Comparison of ENCODE assay signal across 11 mouse cellular contexts in the genomic region with DNA sequence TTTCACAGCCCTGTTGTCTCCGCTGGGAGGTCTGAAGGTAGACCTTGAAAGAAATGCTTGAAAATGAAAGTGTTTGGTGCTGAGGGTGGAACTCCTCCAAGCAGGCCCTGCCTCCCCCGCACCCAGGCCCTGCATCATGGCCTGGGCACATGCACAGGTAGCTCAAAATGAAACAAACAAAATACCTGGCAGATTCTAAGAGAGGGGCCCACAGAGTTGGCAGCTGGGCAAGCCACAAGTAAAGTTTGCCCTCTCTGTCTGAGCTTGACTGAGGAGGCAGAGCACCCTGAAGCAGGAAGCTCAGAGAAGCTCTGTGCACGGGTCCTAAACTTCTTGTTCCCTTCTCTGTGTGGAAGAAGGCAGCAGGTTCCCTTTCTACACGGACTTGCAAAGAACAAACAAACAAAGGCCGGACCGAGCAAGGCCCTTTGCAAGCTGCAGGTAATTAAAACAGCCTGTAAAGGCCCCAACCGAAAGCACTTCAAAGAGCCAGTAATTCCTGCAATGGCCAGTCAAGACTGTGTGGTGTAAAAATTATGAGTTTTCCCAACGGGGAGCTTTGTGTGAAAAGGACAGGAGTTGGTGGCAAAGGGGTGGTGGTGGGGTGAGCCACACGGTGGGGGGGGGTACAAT.
DNase-seq lines count a peak whose midpoint lies in the region; ATAC-seq and TF ChIP-seq lines count a peak whose summit lies in the region.
"Had no signal": no experiment of that assay in that cellular context is flagged by ENCODE, and none has a peak within 500 bp of the region (broad histone marks: within the 10 kb centered on the region; RNA-seq: fewer than 3 reads in every experiment).

No protein-coding gene starts in this region.

- TF ChIP-seq CTCF in liver, adult 2 months (IDR thresholded peaks at IDR 0.05; ENCODE audit: low read depth, low read length), result no peak
- no peak for TF ChIP-seq CTCF in kidney, adult 2 months (conservative IDR thresholded peaks at IDR 0.05; ENCODE audit: insufficient read depth, insufficient read length, low read depth, low read length)

- DNase-seq in liver, adult 2 months (ENCODE audit: extremely low read depth, low read depth, low spot score), result peak; percentile 70
- no peak for DNase-seq in liver, embryonic 11.5 days (ENCODE audit: low spot score)
- DNase-seq in embryo, embryonic 10.5 days (ENCODE audit: low spot score), result peak; percentile 67
- no peak for DNase-seq in kidney, adult 2 months
- no peak for DNase-seq in kidney, postnatal 10 days
- DNase-seq in left cerebral cortex, postnatal 36 days (ENCODE audit: low spot score in 2 of 2), result no peak
- DNase-seq: heart, postnatal 10 days; lung, postnatal 14 days; thymus, postnatal 14 days had no signal

- TF ChIP-seq POLR2A in liver, adult 2 months (IDR thresholded peaks at IDR 0.05; ENCODE audit: extremely low read depth, insufficient read depth, low read length), result no peak
- no peak for TF ChIP-seq POLR2A in kidney, adult 2 months (IDR thresholded peaks at IDR 0.05; ENCODE audit: low read depth, low read length)

- H3K4me2 ChIP-seq in liver, embryonic 11.5 days, result no peak overlapping the region
- no peak overlapping the region for H3K4me2 ChIP-seq in hindbrain, embryonic 12.5 days (replicated peaks)
- H3K4me2 ChIP-seq in midbrain, embryonic 15.5 days, result no peak overlapping the region

- peaks cover 36% of the 10 kb centered on the region for H3K79me2 ChIP-seq in liver, adult 2 months (ENCODE audit: control insufficient read depth, insufficient read depth, low read length)

- H3K27me3 ChIP-seq in liver, adult 2 months (ENCODE audit: control insufficient read depth, insufficient read depth, low read length), result no peaks in the 10 kb centered on the region
- H3K27me3 ChIP-seq in liver, embryonic 11.5 days (replicated peaks; ENCODE audit: control insufficient read depth, insufficient read depth, low read length), result 0 out of 2 replicates have a peak, but pooled peaks cover 4% of the 10 kb centered on the region
- no peaks in the 10 kb centered on the region for H3K27me3 ChIP-seq in hindbrain, embryonic 12.5 days
- H3K27me3 ChIP-seq in midbrain, embryonic 15.5 days (replicated peaks), result no peaks in the 10 kb centered on the region
- H3K27me3 ChIP-seq in kidney, adult 2 months (replicated peaks; ENCODE audit: control insufficient read depth, insufficient read depth, low read length), result no peaks in the 10 kb centered on the region

- 25% methylated on average over 9 of the region's 9 CpGs for WGBS in liver, adult 2 months
- WGBS in liver, embryonic 11.5 days, result 54% methylated on average over 9 of the region's 9 CpGs
- WGBS in hindbrain, embryonic 12.5 days, result 42% methylated on average over 9 of the region's 9 CpGs
- WGBS in midbrain, embryonic 15.5 days, result 38% methylated on average over 9 of the region's 9 CpGs
- 56% methylated on average over 9 of the region's 9 CpGs for WGBS in kidney, adult 2 months

- H3K4me1 ChIP-seq in liver, adult 2 months (ENCODE audit: control insufficient read depth, insufficient read depth, low read length), result peaks cover 57% of the 10 kb centered on the region
- H3K4me1 ChIP-seq in liver, embryonic 11.5 days (replicated peaks; ENCODE audit: control insufficient read depth, insufficient read depth, low read length), result peaks cover 4% of the 10 kb centered on the region
- H3K4me1 ChIP-seq in hindbrain, embryonic 12.5 days, result peaks cover 40% of the 10 kb centered on the region
- peaks cover 20% of the 10 kb centered on the region for H3K4me1 ChIP-seq in midbrain, embryonic 15.5 days
- peaks cover 9% of the 10 kb centered on the region; the same call in 1 of the 2 replicates for H3K4me1 ChIP-seq in kidney, adult 2 months (ENCODE audit: control insufficient read depth, insufficient read depth, low read length)

- intact Hi-C loops in left cerebral cortex, postnatal 36 days (cut with DNase I), result no loop called here

- H3K36me3 ChIP-seq in liver, adult 2 months (ENCODE audit: control insufficient read depth, insufficient read depth, low read length), result no peaks in the 10 kb centered on the region
- no peaks in the 10 kb centered on the region for H3K36me3 ChIP-seq in liver, embryonic 11.5 days (ENCODE audit: control insufficient read depth, insufficient read depth, low read length)
- H3K36me3 ChIP-seq in hindbrain, embryonic 12.5 days, result no peaks in the 10 kb centered on the region
- no peaks in the 10 kb centered on the region for H3K36me3 ChIP-seq in midbrain, embryonic 15.5 days (replicated peaks)
- H3K36me3 ChIP-seq in kidney, adult 2 months (ENCODE audit: control insufficient read depth, insufficient read depth, low read length), result no peaks in the 10 kb centered on the region

- H3K4me3 ChIP-seq in liver, adult 2 months (ENCODE audit: insufficient read depth, low read depth, low read length), result no peak overlapping the region
- H3K4me3 ChIP-seq in liver, embryonic 11.5 days (ENCODE audit: low read depth, low read length), result no peak overlapping the region
- H3K4me3 ChIP-seq in hindbrain, embryonic 12.5 days, result no peak overlapping the region
- no peak overlapping the region for H3K4me3 ChIP-seq in midbrain, embryonic 15.5 days
- H3K4me3 ChIP-seq in kidney, adult 2 months (ENCODE audit: insufficient read depth, low read depth, low read length), result no peak overlapping the region

- H3K27ac ChIP-seq in liver, adult 2 months (replicated peaks; ENCODE audit: insufficient read depth, low read depth, low read length), result peak overlapping the region; percentile 84
- H3K27ac ChIP-seq in liver, embryonic 11.5 days (ENCODE audit: low read depth, low read length), result no peak overlapping the region
- peak overlapping the region; percentile 74 for H3K27ac ChIP-seq in hindbrain, embryonic 12.5 days
- H3K27ac ChIP-seq in midbrain, embryonic 15.5 days, result peak overlapping the region; percentile 41; the same call in 1 of the 2 replicates
- no peak overlapping the region for H3K27ac ChIP-seq in kidney, adult 2 months (ENCODE audit: insufficient read depth, low read depth, low read length)

- H3K9ac ChIP-seq in liver, adult 2 months (ENCODE audit: low read depth, low read length), result peak overlapping the region; percentile 33
- no peak overlapping the region for H3K9ac ChIP-seq in liver, embryonic 11.5 days (ENCODE audit: low read depth, low read length)
- H3K9ac ChIP-seq in hindbrain, embryonic 12.5 days, result no peak overlapping the region
- no peak overlapping the region for H3K9ac ChIP-seq in midbrain, embryonic 15.5 days

- H3K9me3 ChIP-seq in liver, embryonic 11.5 days (ENCODE audit: control insufficient read depth, low read length), result no peaks in the 10 kb centered on the region
- no peaks in the 10 kb centered on the region for H3K9me3 ChIP-seq in hindbrain, embryonic 12.5 days (replicated peaks)
- no peaks in the 10 kb centered on the region for H3K9me3 ChIP-seq in midbrain, embryonic 15.5 days

- no peak for ATAC-seq in liver, embryonic 11.5 days (replicated peaks; ENCODE audit: low FRiP score)
- peak; percentile 49 for ATAC-seq in hindbrain, embryonic 12.5 days (ENCODE audit: low FRiP score)
- ATAC-seq in midbrain, embryonic 15.5 days (replicated peaks), result no peak

Comparison
In these comparisons a context has a peak if more than half of its experiments do, and no peak if none do; other contexts are left out.
1. DNase-seq: peak in liver, adult 2 months (single experiment) and embryo, embryonic 10.5 days (single experiment); none in liver, embryonic 11.5 days (single experiment), kidney, adult 2 months (single experiment), kidney, postnatal 10 days (single experiment) and left cerebral cortex, postnatal 36 days (0 of 2).
2. H3K27ac ChIP-seq: peak in liver, adult 2 months (single experiment), hindbrain, embryonic 12.5 days (single experiment) and midbrain, embryonic 15.5 days (single experiment); none in liver, embryonic 11.5 days (single experiment) and kidney, adult 2 months (single experiment).